8 mouse cellular contexts compared by ENCODE assay signal in genomic region chr10:127937428-127938010, GRCm38 (mm10). TPM values are rescaled to one million over a fixed set of nuclear protein-coding genes. Genes with fewer than 3 reads are reported as not detected.
A peak's percentile ranks its signal among the peaks of the same experiment; 100 is the strongest.
DNase-seq lines count a peak whose midpoint lies in the region; ATAC-seq lines count a peak whose summit lies in the region.

No protein-coding gene starts in this region.

- H3K27me3 ChIP-seq in limb, embryonic 10.5 days (ENCODE audit: low read depth, poor library complexity, severe bottlenecking), result no peaks in the 10 kb centered on the region

- no peaks in the 10 kb centered on the region for H3K36me3 ChIP-seq in limb, embryonic 10.5 days

- ATAC-seq in monocyte, adult 5-6 weeks (replicated peaks; ENCODE audit: insufficient number of reproducible peaks, low FRiP score, low TSS enrichment, poor library complexity, severe bottlenecking), result no peak

- WGBS in limb, embryonic 10.5 days, result 2% methylated on average over 2 of the region's 2 CpGs

- no peaks in the 10 kb centered on the region for H3K4me1 ChIP-seq in limb, embryonic 10.5 days

- DNase-seq in ovary, postnatal 10 days (ENCODE audit: low spot score), result peak; percentile 41
- DNase-seq in ovary, adult 18-20 months (ENCODE audit: low spot score), result no peak
- DNase-seq in adrenal gland, adult 8-10 months, result peak; percentile 31
- DNase-seq in embryo, embryonic 10.5 days (ENCODE audit: low spot score), result peak; percentile 73
- DNase-seq in hindlimb bud, embryonic 11.5 days (ENCODE audit: extremely low spot score, low read depth, low spot score), result peak; percentile 52
- DNase-seq in limb, embryonic 10.5 days (ENCODE audit: low spot score), result peak; percentile 58
- peak; percentile 75 for DNase-seq in retina, embryonic 14.5 days (ENCODE audit: low spot score)

- H3K27ac ChIP-seq in limb, embryonic 10.5 days, result no peak overlapping the region

- H3K4me3 ChIP-seq in limb, embryonic 10.5 days, result no peak overlapping the region

- no peaks in the 10 kb centered on the region for H3K9me3 ChIP-seq in limb, embryonic 10.5 days (replicated peaks)

RNA-seq across cellular contexts. Expression of gene Sdr9c7, which starts 39.2 kb away (rescaled TPM):
- total RNA-seq in adrenal gland, adult 8-10 months (2022), result 1 to 10 TPM in 1 of 4 experiments, under 1 TPM in 3; 0.64 to 1.6 (median 0.72) TPM
- not detected in 2 replicates for polyA plus RNA-seq in limb, embryonic 10.5 days (2016; fragmentation: Nextera tagmentation; extraction: Ambion mirVana)
- total RNA-seq in monocyte, adult 5-6 weeks (2017), result not detected in 3 replicates

RNA-seq across cellular contexts. Expression of gene Rdh7, which starts 48.9 kb away (rescaled TPM):
- total RNA-seq in adrenal gland, adult 8-10 months (2022), result under 1 TPM in 2 of 4 experiments, not detected in 2; 0.19 to 0.20 TPM
- polyA plus RNA-seq in limb, embryonic 10.5 days (2016; fragmentation: Nextera tagmentation; extraction: Ambion mirVana), result not detected in 2 replicates
- not detected in 3 replicates for total RNA-seq in monocyte, adult 5-6 weeks (2017)
